Mouse (Mus musculus) urinary bladder, adult 2 months (tissue): ENCODE measurements around the gene Tmem231. TPM values are rescaled to one million over a fixed set of nuclear protein-coding genes. Genes with fewer than 3 reads are reported as not detected.

Experiments used
- DNase-seq: peaks from one replicate; pipeline ENCODE4 v3.0.0; 2022; ENCODE audit warnings: low spot score
- polyA plus RNA-seq: library from polyadenylated mRNA; depleted of rRNA; stranded (reverse); fragments of >200 nt; gene quantifications from 2 replicates; pipeline ENCODE4 v1.2.3, GENCODE M21; 2012; rRNA removed

The Tmem231 gene
- polyA plus RNA-seq = 8.1 and 9.2 TPM in 2 replicates

GRCm38 (mm10) chr8:111933348-111934076 is at the start of gene Tmem231:
Gene Tmem231 (minus strand): TSS chr8:111933881.
- DNase-seq = peak; percentile 70

DNA sequence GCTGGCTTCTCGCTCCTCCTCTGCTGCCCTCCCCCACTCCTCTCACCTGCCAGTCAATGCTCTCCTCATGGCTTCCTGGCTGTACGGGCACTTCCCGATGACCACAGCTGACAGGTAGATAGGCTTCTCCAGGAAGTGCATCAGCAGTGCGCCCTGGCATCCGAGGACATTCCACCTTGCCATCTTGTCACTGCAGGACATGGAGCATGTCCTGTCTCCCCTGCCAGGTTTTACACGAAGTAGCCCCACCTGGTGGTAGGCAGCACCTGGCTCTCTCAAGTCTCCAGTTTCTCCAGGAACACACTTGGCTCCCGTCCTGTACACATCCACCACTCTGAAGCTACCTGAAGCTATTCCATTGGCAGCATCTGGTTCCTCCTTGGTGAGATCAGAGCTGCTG is 48.4 kb upstream of the Tmem231 start:
- no peak for DNase-seq

DNA sequence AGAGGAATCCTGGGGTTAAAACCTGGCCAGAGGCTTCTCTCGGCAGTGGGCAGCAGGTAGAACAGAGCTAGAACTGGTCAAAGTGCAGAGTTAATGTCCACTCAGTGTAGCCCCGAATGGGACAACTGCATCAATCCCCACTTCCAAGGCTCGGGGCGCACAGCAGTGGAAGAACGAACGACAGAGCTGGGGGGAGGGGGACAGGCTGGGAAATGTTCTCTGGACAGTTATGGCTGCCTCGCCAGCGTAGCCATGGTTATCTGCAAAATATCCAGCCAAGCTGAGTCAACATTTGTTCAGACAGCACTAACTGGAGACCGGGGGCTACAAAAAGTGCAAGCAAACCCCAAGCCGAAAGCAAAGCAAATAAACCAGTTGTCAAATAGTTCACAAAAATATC is 44.5 kb upstream of the Tmem231 start:
- no peak for DNase-seq

DNA sequence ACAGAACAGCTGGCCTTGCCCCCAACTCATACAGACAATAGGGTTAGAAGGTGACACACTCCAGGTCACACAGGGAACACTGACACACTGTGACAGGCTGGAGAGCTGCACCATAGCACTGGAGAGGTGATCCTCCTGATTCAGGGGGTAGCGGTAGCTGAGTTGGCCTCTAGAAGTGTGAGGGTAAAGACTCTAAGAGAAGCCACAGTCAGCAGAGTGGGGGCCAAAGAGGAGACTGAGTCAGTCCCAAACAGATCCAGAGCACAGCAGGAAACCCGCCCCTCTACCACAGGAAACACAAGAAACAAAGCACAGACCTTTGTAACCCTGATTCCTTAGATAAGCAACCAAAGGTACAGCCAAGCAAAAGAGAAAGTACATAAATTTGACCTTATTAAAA is 42.6 kb upstream of the Tmem231 start:
- no peak for DNase-seq

- no peak for DNase-seq
Measured at GRCm38 (mm10) chr8:111975706-111976105, 42.0 kb upstream of the Tmem231 start.

- no peak for DNase-seq
Measured at GRCm38 (mm10) chr8:111974138-111974537, 40.5 kb upstream of the Tmem231 start.

- no peak for DNase-seq
Measured at GRCm38 (mm10) chr8:111968991-111969390, 35.3 kb upstream of the Tmem231 start.

- DNase-seq = no peak
Measured at GRCm38 (mm10) chr8:111968541-111968940, 34.9 kb upstream of the Tmem231 start.

GRCm38 (mm10) chr8:111967246-111967870 is 33.7 kb upstream of the Tmem231 start:
- no peak for DNase-seq

GRCm38 (mm10) chr8:111964849-111965561 is 31.3 kb upstream of the Tmem231 start:
- DNase-seq = no peak

DNA sequence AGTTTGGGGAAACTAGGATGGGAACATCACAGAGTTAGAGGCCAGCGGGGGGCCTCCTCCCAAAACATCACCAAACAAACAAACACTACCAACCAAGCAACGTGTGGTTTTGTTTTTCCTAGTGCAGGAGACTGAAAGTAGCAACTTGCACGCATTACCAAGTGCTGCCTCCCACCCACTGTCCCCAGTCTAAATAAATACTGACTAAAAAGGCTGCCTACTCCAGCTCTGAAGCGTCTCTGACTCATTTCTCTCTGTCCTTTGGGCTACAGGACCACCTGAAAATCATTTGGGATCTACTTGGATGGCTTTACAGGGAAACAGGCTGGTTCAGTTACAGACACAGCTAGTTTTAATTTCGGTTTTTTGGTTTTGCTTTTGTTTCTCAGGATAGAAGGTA is 30.7 kb upstream of the Tmem231 start:
- DNase-seq = no peak

DNA sequence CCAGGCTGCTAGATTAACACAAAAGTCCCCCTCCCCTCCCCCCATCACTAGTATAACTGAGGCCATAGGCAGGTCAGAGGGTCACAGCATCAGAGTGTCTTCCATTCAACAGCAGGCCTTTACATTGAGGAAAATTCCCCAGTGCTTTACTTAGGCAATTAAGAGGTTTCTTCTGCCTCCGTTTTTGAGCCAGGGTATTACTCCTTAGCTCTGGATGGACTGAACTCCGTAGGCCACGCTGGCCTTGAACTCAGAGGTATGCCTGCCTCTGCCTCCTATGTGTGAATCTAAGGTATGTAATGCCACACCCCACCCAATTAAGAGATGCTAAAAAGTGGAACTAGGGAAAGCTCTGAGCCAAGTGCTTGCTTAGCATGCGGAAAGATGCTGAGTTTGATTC is 29.9 kb upstream of the Tmem231 start:
- DNase-seq = no peak

GRCm38 (mm10) chr8:111963091-111963490 is 29.4 kb upstream of the Tmem231 start:
- no peak for DNase-seq

DNA sequence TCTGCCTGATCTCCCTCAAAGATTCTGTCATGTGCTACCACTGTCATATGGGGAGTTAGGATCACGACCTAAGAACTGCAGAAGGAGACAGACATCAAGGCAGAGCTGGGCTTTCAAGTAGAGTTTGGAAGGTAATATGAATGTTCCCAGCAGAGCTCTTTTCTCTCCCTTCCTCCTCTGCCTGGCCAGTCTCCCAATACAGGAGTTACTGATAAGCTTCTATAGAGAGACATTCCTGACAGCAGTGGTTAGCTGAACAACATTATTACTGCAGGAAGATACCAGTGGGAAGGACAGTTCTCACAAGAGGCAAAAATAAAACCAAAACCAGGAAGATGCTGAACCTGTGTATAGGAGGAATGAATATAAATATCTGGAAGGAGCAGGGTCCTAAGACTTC is 28.9 kb upstream of the Tmem231 start:
- no peak for DNase-seq

DNA sequence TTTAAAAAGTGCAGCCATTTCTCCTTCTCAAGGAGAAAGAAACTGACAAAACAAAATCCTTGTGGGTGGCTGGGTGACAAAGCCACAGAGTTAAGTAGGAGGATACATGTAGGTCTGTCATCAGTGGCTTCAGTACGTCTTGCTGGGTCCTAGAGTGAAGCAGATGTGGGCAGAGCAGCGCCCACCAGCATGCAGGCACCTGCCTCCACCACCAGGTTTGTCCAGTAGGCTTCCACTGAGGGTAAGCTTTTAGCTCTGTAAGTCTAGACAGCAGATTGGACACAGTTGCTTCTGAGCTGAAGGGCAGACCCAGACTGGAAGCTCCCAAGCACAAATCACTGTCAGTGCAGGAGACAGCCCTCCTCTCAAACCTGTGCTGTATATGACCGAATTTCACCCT is 27.6 kb upstream of the Tmem231 start:
- no peak for DNase-seq

- no peak for DNase-seq
Measured at GRCm38 (mm10) chr8:111960591-111961321, 27.1 kb upstream of the Tmem231 start.

DNA sequence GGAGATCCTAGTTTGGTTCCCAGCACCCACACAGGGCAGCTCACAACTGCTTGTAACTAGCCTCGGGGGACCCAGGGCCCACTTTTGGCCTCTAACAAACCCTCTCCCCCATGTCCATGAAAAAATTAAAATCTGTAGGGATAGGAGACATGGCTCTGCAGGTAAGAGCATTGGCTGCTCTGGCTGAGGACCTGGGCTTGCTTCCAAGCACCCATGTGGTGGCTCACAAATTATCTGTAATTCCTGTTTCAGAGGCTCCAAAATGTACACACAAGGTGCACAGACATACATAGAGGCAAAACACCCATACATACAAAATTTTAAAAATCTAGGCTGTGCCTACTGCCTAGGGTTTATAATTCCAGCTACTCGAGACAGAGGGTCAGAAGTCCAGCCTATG is 23.6 kb upstream of the Tmem231 start:
- DNase-seq = no peak

DNA sequence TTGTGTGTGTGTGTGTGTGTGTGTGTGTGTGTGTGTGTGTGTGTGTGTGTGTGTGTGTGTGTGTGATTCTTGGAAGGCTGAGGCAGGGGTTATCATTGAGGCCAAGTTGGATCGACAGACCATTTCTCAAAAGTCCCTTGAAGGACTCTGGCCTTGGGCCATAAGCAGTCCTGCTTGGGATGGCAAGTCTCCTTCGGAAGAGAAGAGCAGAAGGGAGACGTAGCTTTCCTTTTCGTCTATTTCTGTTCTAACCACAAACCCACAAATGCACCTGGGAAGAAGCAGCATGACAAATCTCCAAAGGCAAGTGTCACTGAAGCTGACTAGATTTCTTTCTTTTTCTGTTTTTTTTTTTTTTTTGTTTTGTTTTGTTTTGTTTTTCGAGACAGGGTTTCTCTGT is 22.2 kb upstream of the Tmem231 start:
- DNase-seq = no peak

DNA sequence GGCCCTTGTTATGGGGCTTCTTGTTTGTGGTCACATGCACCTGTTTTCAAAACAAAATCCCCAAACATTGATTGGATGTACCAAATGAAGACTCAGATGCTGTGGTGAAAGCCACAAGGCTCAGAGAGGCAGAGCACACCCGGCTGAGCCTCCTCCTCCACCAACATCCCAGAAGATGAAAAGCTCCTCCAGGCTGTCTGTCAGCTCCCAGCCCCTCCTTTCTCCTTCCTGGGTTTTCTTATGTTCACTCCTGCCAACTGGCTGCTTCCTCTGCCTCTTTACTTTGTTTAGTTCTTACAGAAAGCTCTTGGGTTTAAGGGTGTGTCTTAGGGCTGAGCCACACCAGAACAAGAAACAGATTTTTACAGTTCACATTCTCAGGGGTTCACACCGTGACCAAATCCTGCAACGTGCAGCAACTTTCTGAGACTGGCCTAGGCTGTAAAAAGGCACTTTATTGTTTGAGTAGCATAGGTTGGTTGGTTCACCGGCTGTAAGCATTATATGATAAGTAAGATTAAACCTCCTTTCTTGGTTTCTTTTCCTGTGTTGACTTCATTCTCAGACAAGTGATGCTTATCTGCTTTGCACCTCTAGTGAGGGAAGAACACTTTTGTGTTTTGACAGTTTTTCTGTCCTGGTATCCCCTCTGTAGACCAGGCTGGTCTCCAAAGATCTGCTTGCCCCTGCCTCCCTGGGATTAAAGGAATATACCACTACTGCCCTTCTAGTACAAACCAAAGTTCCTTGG is 21.3 kb upstream of the Tmem231 start:
- DNase-seq = no peak

GRCm38 (mm10) chr8:111951936-111952335 is 18.3 kb upstream of the Tmem231 start:
- no peak for DNase-seq

DNA sequence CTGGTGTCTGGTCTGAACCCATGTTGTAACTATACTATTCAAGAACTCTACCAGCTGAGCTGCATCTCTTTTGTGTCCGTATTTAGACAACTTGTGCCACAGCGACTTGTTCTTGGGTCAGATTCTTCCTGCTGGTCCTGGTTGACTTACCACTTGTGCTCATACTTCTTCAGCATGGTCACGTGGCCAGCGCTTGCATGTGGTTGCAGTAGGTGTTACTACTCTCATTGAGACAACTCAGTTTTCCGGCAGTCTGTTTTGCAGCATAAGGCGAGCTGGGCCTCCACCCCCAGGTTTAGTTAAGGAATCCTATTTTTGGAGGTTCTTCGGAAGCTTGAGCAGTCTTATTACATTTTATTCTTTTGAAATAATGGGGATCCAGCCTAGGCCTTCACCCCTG is 17.6 kb upstream of the Tmem231 start:
- no peak for DNase-seq

- DNase-seq = no peak
Measured at GRCm38 (mm10) chr8:111950846-111951245, 17.2 kb upstream of the Tmem231 start.
